In genomic region chr1:90497568-90497967, GRCm38 (mm10) we compare ENCODE assay signal across 9 mouse cellular contexts.
DNase-seq lines count a peak whose midpoint lies in the region.
"Had no signal": no experiment of that assay in that cellular context is flagged by ENCODE, and none has a peak within 500 bp of the region (broad histone marks: within the 10 kb centered on the region; RNA-seq: fewer than 3 reads in every experiment).

No protein-coding gene starts in this region.

- peak; percentile 32 for DNase-seq in ovary, postnatal 14 days (ENCODE audit: low spot score)
- no peak for DNase-seq in ovary, adult 18-20 months (ENCODE audit: low spot score)
- DNase-seq in gastrocnemius, adult 18-20 months (ENCODE audit: low spot score) = peak; percentile 99
- DNase-seq in kidney, postnatal 10 days = peak; percentile 34
- DNase-seq in testis, postnatal 14 days (ENCODE audit: low spot score) = peak; percentile 63
- no peak for DNase-seq in T-cell, adult 2 months (ENCODE audit: low spot score)
- no peak for DNase-seq in cerebellum, postnatal 10 days
- no peak for DNase-seq in right cerebral cortex, adult 18-20 months
- DNase-seq: spleen, adult 18-20 months had no signal

Comparison
In these comparisons a context has a peak if more than half of its experiments do, and no peak if none do; other contexts are left out.
1. DNase-seq: peak in ovary, postnatal 14 days (single experiment), gastrocnemius, adult 18-20 months (single experiment), kidney, postnatal 10 days (single experiment) and testis, postnatal 14 days (single experiment); none in ovary, adult 18-20 months (single experiment), T-cell, adult 2 months (single experiment), cerebellum, postnatal 10 days (0 of 2) and right cerebral cortex, adult 18-20 months (single experiment).